Mouse (Mus musculus): ENCODE data around the gene C1qtnf1. TPM values are rescaled to one million over a fixed set of nuclear protein-coding genes. Genes with fewer than 3 reads are reported as not detected.

C1qtnf1 gene
- polyA plus RNA-seq, 1 experiment from 2014 or later, result 3.5 TPM

DNA sequence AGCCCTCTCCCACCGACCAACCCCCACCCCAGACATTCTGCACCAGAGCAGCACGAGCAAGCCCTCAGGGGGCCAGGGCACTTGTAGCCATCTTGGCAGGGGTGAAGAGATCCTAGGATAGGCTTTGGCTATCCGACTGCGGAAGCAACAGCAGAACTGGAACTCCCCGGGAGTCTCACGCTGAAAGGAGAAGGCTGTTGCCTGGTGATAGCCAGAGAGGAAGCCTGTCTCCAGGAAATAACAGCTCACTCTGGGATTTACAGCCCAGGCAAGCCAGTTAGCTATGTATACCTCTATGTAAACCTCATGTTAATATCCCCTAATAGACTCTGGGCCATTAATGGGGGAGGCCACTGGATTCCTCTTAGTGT is 27.5 kb upstream of the C1qtnf1 start:
- ATAC-seq (ENCODE audit: insufficient number of reproducible peaks, low FRiP score, low TSS enrichment, low read depth) (no peak), DNase-seq (ENCODE audit: low spot score) (peak; percentile 39)
- 19% methylated on average over 6 of the region's 6 CpGs for WGBS
- H3K27ac ChIP-seq (replicated peaks; ENCODE audit: low read depth, low read length), result peak overlapping the region; percentile 52
- H3K9me3 ChIP-seq (ENCODE audit: control insufficient read depth, low read length), result no peaks in the 10 kb centered on the region
- no peak overlapping the region for H3K4me3 ChIP-seq (ENCODE audit: low read depth, low read length)
- H3K27me3 ChIP-seq (ENCODE audit: control insufficient read depth, insufficient read depth, low read length), result no peaks in the 10 kb centered on the region
- no peak overlapping the region for H3K9ac ChIP-seq (ENCODE audit: low read length)
- peaks cover 21% of the 10 kb centered on the region for H3K4me1 ChIP-seq (ENCODE audit: control insufficient read depth, insufficient read depth, low read length)
- H3K4me2 ChIP-seq (ENCODE audit: low read depth, severe bottlenecking), result no peak overlapping the region
- no peaks in the 10 kb centered on the region for H3K36me3 ChIP-seq (ENCODE audit: control insufficient read depth, insufficient read depth, low read length)

DNA sequence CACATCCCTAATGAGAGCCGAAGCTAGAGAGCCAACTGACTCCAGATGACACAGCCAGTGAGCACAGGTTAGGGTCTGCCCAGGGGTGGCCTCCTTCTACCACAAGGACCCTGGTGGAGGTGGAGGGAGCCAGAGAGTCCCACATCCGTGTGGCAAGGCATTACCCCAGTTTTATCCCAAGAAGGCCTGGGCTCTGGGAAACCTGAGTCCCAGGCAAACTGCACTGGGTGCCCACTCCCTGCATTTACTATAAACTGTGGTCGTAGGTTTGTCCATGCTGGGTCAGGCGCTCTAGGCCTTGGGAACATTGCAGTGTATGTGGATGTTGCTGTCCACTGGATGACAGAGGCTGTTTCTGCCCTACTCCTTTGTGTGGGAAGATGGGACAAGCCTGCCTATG is 26.8 kb upstream of the C1qtnf1 start:
- peak overlapping the region; percentile 77 for H3K27ac ChIP-seq (replicated peaks; ENCODE audit: low read depth, low read length)
- no peak overlapping the region for H3K4me3 ChIP-seq (ENCODE audit: low read depth, low read length)
- no peaks in the 10 kb centered on the region for H3K9me3 ChIP-seq (ENCODE audit: control insufficient read depth, low read length)
- H3K4me2 ChIP-seq (ENCODE audit: low read depth, severe bottlenecking), result peak overlapping the region; percentile 7; the same call in 1 of the 2 replicates
- no peaks in the 10 kb centered on the region for H3K27me3 ChIP-seq (ENCODE audit: control insufficient read depth, insufficient read depth, low read length)
- DNase-seq (ENCODE audit: low spot score) (no peak), ATAC-seq (ENCODE audit: insufficient number of reproducible peaks, low FRiP score, low TSS enrichment, low read depth) (no peak)
- WGBS, result 70% methylated on average over 4 of the region's 4 CpGs
- no peak overlapping the region; the same call in 1 of the 2 replicates for H3K9ac ChIP-seq (ENCODE audit: low read length)
- no peaks in the 10 kb centered on the region for H3K36me3 ChIP-seq (ENCODE audit: control insufficient read depth, insufficient read depth, low read length)
- peaks cover 21% of the 10 kb centered on the region for H3K4me1 ChIP-seq (ENCODE audit: control insufficient read depth, insufficient read depth, low read length)

GRCm38 (mm10) chr11:118401760-118402280 is 26.2 kb upstream of the C1qtnf1 start, which contains the start of gene Lgals3bp:
TSS of gene Lgals3bp (minus strand) at chr11:118402092.
- Histone ChIP-seq H3K4me1 (ENCODE audit: control insufficient read depth, insufficient read depth, low read length) (peaks cover 21% of the 10 kb centered on the region), H3K27ac (replicated peaks; ENCODE audit: low read depth, low read length) (peak within 1 kb of the TSS; percentile 77), H3K9me3 (ENCODE audit: control insufficient read depth, low read length) (no peaks in the 10 kb centered on the region), H3K36me3 (ENCODE audit: control insufficient read depth, insufficient read depth, low read length) (peaks cover 5% of the 10 kb centered on the region; the same call in 1 of the 2 replicates), H3K9ac (ENCODE audit: low read length) (peak within 1 kb of the TSS; percentile 37; the same call in 1 of the 2 replicates), H3K4me2 (ENCODE audit: low read depth, severe bottlenecking) (peak within 1 kb of the TSS; percentile 7; the same call in 1 of the 2 replicates), H3K27me3 (ENCODE audit: control insufficient read depth, insufficient read depth, low read length) (no peaks in the 10 kb centered on the region), H3K4me3 (ENCODE audit: low read depth, low read length) (no peak within 1 kb of the TSS)
- DNase-seq (ENCODE audit: low spot score), result peak; percentile 60
- 37% methylated on average over 7 of the region's 7 CpGs for WGBS
- peak; percentile 38; the same call in 1 of the 2 replicates for ATAC-seq (ENCODE audit: insufficient number of reproducible peaks, low FRiP score, low TSS enrichment, low read depth)

- peaks cover 21% of the 10 kb centered on the region for H3K4me1 ChIP-seq (ENCODE audit: control insufficient read depth, insufficient read depth, low read length)
- 95% methylated on average over 2 of the region's 2 CpGs for WGBS
- no peak for ATAC-seq (ENCODE audit: insufficient number of reproducible peaks, low FRiP score, low TSS enrichment, low read depth)
Measured at GRCm38 (mm10) chr11:118403183-118403582, 24.8 kb upstream of the C1qtnf1 start.

GRCm38 (mm10) chr11:118403951-118404899 is 23.8 kb upstream of the C1qtnf1 start:
- Histone ChIP-seq H3K27me3 (ENCODE audit: control insufficient read depth, insufficient read depth, low read length) (no peaks in the 10 kb centered on the region), H3K27ac (replicated peaks; ENCODE audit: low read depth, low read length) (no peak overlapping the region), H3K36me3 (ENCODE audit: control insufficient read depth, insufficient read depth, low read length) (peaks cover 12% of the 10 kb centered on the region), H3K4me1 (ENCODE audit: control insufficient read depth, insufficient read depth, low read length) (peaks cover 21% of the 10 kb centered on the region), H3K9ac (ENCODE audit: low read length) (no peak overlapping the region), H3K4me2 (ENCODE audit: low read depth, severe bottlenecking) (no peak overlapping the region), H3K9me3 (ENCODE audit: control insufficient read depth, low read length) (no peaks in the 10 kb centered on the region), H3K4me3 (ENCODE audit: low read depth, low read length) (no peak overlapping the region)
- 76% methylated on average over 6 of the region's 6 CpGs for WGBS
- DNase-seq (ENCODE audit: low spot score) (no peak), ATAC-seq (ENCODE audit: insufficient number of reproducible peaks, low FRiP score, low TSS enrichment, low read depth) (no peak)

More at GRCm38 (mm10) chr11:118403183-118403582, 24.8 kb upstream of the C1qtnf1 start:
- no peak for DNase-seq (ENCODE audit: low spot score)
- Histone ChIP-seq H3K4me3 (ENCODE audit: low read depth, low read length) (no peak overlapping the region), H3K27ac (replicated peaks; ENCODE audit: low read depth, low read length) (no peak overlapping the region), H3K36me3 (ENCODE audit: control insufficient read depth, insufficient read depth, low read length) (peaks cover 11% of the 10 kb centered on the region), H3K9ac (ENCODE audit: low read length) (no peak overlapping the region), H3K9me3 (ENCODE audit: control insufficient read depth, low read length) (no peaks in the 10 kb centered on the region), H3K27me3 (ENCODE audit: control insufficient read depth, insufficient read depth, low read length) (no peaks in the 10 kb centered on the region), H3K4me2 (ENCODE audit: low read depth, severe bottlenecking) (no peak overlapping the region)

- no peak for DNase-seq (ENCODE audit: low spot score)
- 94% methylated on average over 8 of the region's 8 CpGs for WGBS
Measured at GRCm38 (mm10) chr11:118405311-118405710, 22.7 kb upstream of the C1qtnf1 start.

GRCm38 (mm10) chr11:118406521-118406920 is 21.5 kb upstream of the C1qtnf1 start:
- ATAC-seq (ENCODE audit: insufficient number of reproducible peaks, low FRiP score, low TSS enrichment, low read depth) (no peak), DNase-seq (ENCODE audit: low spot score) (no peak)
- 98% methylated on average over 5 of the region's 5 CpGs for WGBS
- H3K27me3 ChIP-seq (ENCODE audit: control insufficient read depth, insufficient read depth, low read length), result no peaks in the 10 kb centered on the region
- no peaks in the 10 kb centered on the region for H3K9me3 ChIP-seq (ENCODE audit: control insufficient read depth, low read length)
- H3K36me3 ChIP-seq (ENCODE audit: control insufficient read depth, insufficient read depth, low read length), result peaks cover 16% of the 10 kb centered on the region
- H3K4me2 ChIP-seq (ENCODE audit: low read depth, severe bottlenecking), result no peak overlapping the region
- H3K4me1 ChIP-seq (ENCODE audit: control insufficient read depth, insufficient read depth, low read length), result peaks cover 4% of the 10 kb centered on the region
- no peak overlapping the region for H3K9ac ChIP-seq (ENCODE audit: low read length)
- H3K27ac ChIP-seq (replicated peaks; ENCODE audit: low read depth, low read length), result no peak overlapping the region
- H3K4me3 ChIP-seq (ENCODE audit: low read depth, low read length), result no peak overlapping the region

More at GRCm38 (mm10) chr11:118405311-118405710, 22.7 kb upstream of the C1qtnf1 start:
- Histone ChIP-seq H3K4me2 (ENCODE audit: low read depth, severe bottlenecking) (no peak overlapping the region), H3K36me3 (ENCODE audit: control insufficient read depth, insufficient read depth, low read length) (peaks cover 12% of the 10 kb centered on the region), H3K4me1 (ENCODE audit: control insufficient read depth, insufficient read depth, low read length) (peaks cover 16% of the 10 kb centered on the region), H3K27ac (replicated peaks; ENCODE audit: low read depth, low read length) (no peak overlapping the region), H3K4me3 (ENCODE audit: low read depth, low read length) (no peak overlapping the region), H3K9ac (ENCODE audit: low read length) (no peak overlapping the region), H3K27me3 (ENCODE audit: control insufficient read depth, insufficient read depth, low read length) (no peaks in the 10 kb centered on the region), H3K9me3 (ENCODE audit: control insufficient read depth, low read length) (no peaks in the 10 kb centered on the region)
- ATAC-seq (ENCODE audit: insufficient number of reproducible peaks, low FRiP score, low TSS enrichment, low read depth), result no peak

DNA sequence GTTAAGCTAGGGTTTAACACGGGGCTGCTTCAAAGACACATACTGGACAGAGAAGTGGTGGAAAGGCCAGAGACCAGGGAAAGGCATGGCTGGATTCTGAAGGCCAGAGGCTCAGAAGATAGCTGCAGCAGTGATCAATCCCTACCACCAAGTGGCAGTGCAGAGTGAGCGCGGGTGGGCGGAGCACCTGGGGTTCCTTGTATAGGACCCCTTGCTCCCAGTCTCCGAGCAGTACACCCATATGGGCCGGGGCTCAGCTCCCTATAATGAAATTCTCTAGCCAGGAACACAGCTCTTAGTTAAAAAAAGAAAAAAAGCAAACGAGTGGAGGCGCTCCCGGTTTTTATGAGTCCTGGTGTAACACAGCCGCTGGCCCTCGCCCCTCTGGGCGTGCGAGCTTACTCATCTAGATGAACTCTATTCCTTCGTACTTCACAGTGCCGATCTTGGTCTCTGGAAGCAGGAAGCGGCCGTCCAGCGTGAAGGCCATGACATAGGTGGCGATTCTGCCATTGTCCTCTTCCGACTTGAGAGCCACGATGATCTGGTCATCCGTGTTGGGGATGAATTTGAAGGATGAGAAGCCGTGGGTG is 20.6 kb upstream of the C1qtnf1 start:
- Histone ChIP-seq H3K4me1 (ENCODE audit: control insufficient read depth, insufficient read depth, low read length) (no peaks in the 10 kb centered on the region), H3K36me3 (ENCODE audit: control insufficient read depth, insufficient read depth, low read length) (peaks cover 16% of the 10 kb centered on the region), H3K27ac (replicated peaks; ENCODE audit: low read depth, low read length) (no peak overlapping the region), H3K9me3 (ENCODE audit: control insufficient read depth, low read length) (no peaks in the 10 kb centered on the region), H3K4me2 (ENCODE audit: low read depth, severe bottlenecking) (no peak overlapping the region), H3K9ac (ENCODE audit: low read length) (no peak overlapping the region), H3K27me3 (ENCODE audit: control insufficient read depth, insufficient read depth, low read length) (no peaks in the 10 kb centered on the region), H3K4me3 (ENCODE audit: low read depth, low read length) (no peak overlapping the region)
- ATAC-seq (ENCODE audit: insufficient number of reproducible peaks, low FRiP score, low TSS enrichment, low read depth), result no peak
- no peak for DNase-seq (ENCODE audit: low spot score)
- WGBS, result 83% methylated on average over 23 of the region's 23 CpGs
